Mouse (Mus musculus): ENCODE results near the gene Hmcn1.

The Hmcn1 gene

GRCm38 (mm10) chr1:150537410-150538128, 455.7 kb downstream of the Hmcn1 start:
- no peak for DNase-seq (ENCODE audit: low spot score in 2 of 2)

- DNase-seq (ENCODE audit: low spot score in 2 of 2): no peak
Measured at GRCm38 (mm10) chr1:150535770-150536534, 457.3 kb downstream of the Hmcn1 start.

GRCm38 (mm10) chr1:150534587-150534986, 458.6 kb downstream of the Hmcn1 start:
- no peak for DNase-seq (ENCODE audit: low spot score in 2 of 2)

DNA sequence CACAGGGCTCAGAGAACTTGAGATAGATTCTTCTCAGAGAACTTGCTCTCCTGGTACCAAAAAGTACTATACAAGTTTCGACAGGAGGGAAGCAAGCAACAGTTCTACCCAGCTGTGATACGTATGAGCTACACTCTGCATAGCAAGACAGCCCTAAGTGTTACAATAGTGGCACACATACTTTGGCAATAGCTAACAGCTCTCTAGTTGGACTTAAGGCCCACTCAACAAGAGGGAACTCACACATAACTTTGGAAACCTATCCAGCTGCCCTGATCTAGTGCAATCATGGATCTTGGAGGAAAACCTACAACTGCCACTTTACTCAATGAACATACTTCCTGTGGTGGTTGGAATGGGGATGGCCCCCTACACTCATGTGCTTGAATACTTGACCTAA, 480.2 kb downstream of the Hmcn1 start:
- DNase-seq (ENCODE audit: low spot score in 2 of 2): no peak

Data from left cerebral cortex, adult 9 months (tissue).